Mouse (Mus musculus) granulocyte monocyte progenitor cell, adult 5-6 weeks (primary cell): ENCODE results near the gene Olfr855. TPM values are rescaled to one million over a fixed set of nuclear protein-coding genes. Genes with fewer than 3 reads are reported as not detected.

Experiments used
- ATAC-seq: replicated peaks from 2 replicates; pipeline ENCODE4 v1.8.0; 2016; ENCODE audit warnings: mild to moderate bottlenecking, moderate TSS enrichment, inconsistent platforms; ENCODE audit not compliant: poor library complexity, severe bottlenecking
- total RNA-seq, 2 experiments: library from RNA; stranded (forward) in 1 of 2; stranded (reverse) in 1 of 2; fragments of 200-712, 200-1000 nt in 1 of 2; fragments of >200 nt in 1 of 2; fragmentation: Nextera tagmentation in 1 of 2; gene quantifications; 2 replicates each; pipeline ENCODE4 v1.2.3; 2014 to 2017

The Olfr855 gene
- total RNA-seq (2014; fragmentation: Nextera tagmentation): not detected in 2 replicates
- not detected in 2 replicates for total RNA-seq (2017)

DNA sequence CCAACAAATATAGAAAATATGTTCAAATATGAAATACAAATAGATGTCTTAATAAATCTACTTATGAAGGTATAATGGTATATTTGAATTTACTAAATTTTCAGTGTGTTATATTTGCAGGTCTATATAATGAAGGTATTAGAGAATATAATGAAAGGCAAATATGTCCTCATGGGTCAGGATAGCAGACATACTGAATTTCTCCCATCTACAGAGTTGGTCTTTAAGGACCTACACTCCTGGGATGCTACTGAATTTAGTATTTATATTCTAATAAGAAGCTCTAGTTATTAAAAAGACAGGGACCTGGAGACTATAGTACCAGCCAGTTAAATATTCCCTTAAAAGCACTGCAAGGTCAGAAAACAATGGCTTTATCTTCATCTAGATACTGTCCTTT is at the start of gene Olfr855:
TSS of gene Olfr855 (plus strand) at position 301 of the 400 bp plus-strand sequence.
- ATAC-seq: no peak

DNA sequence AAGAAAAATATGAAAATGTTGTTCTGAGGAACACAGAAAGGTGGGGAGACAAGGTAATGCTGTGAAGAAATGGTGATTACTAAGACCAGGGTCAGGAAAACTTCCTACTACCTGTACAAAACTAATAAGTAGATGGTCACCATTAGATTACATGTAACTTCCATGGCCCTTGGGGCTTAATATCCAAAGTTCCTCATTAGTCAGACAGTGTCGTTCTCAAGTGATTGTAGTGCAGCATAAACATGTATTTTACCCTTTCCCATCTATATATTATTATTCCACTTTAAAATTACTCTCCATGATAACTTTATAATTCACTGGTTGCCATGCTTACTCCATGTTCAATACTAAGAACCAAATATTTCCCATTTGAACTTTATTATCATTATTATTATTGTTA is 41.4 kb upstream of the Olfr855 start, which contains the start of gene Olfr853:
TSS of gene Olfr853 (minus strand) at position 101 of the 400 bp plus-strand sequence.
- ATAC-seq: no peak

DNA sequence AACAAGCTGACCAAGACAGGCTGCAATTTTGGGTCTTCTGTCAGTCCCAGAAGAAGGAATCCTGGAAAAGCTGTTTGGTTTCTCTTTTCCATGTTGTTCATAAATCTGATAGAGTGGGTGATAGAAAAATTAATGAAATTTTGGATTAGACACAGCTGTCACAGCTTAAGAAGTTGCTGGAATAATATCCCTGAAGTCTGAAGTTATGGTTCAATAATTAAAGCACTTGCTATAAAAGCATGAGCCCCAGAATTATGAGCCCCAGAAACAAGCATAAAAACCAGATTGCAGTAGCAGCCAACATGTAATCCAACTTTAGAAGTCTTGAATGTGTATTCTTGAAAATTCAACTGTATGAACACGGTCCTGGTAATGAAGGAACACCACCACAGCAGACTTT is 15.1 kb upstream of the Olfr855 start, which contains the start of gene Olfr854:
TSS of gene Olfr854 (minus strand) at position 101 of the 400 bp plus-strand sequence.
- ATAC-seq: no peak

DNA sequence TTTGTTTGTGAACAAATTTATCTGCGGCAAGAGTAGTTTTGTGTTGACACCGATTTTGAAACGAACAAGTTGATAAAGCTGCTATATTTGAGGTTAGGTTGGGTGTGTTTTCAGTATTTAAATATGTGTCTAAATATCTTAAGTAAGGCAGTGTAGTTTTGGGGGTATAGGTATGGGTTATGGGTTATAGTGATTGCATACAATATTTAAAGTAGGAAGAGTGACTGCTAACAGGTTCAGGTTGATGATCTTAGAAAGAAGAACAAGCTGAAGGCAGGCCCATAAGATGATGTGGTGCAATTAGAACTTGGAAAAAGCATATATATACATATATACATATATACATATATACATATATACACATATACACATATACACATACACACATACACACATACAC is 38.9 kb downstream of the Olfr855 start:
- no peak for ATAC-seq

DNA sequence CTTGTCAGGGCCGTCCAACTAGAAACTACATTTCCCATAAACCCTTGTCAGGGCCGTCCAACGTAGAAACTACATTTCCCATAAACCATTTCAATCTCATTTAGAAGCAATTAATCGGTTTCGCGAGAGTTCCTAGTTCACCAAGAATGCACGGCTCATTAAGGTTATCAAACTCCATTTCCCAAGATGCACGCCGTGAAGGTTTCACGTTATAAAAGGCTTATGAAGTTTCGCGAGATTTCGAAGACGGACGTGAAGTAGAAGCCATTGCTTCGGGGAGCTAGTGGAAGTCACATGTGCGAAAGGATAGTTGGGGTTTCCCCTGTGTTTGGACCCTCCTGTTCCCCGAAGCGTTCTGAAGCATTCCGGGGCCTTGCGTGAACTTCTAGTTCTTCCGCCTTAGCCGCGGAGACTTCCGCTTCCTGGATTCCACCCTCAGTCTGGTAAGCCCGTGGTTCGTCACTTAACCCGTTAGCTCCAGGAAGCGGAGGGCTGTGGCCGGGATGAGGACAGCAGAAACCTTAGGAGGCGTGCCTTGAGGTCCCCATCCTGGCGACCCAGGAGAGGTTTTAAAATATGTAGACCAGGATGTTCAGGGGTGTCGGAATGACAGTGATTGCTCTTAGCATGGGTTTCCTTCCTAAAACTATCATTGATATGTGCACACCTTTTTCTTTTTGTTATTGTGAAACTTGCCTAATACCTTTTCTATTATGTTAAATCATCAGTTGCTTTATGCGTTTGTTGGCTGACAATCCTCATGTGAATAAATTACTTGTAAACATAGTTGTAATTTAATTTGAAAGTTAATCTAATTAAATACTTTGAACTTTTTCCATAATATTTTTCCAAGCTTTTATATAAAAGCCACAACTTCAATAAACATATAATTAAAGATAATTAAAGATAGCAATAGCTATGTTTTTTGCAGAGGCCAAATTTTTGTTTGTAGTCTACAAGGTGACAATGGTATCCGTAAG is 39.7 kb downstream of the Olfr855 start, which contains the start of gene Zfp317:
TSS of gene Zfp317 (plus strand) at position 260 of the 980 bp plus-strand sequence.
- ATAC-seq: peak; percentile 96

DNA sequence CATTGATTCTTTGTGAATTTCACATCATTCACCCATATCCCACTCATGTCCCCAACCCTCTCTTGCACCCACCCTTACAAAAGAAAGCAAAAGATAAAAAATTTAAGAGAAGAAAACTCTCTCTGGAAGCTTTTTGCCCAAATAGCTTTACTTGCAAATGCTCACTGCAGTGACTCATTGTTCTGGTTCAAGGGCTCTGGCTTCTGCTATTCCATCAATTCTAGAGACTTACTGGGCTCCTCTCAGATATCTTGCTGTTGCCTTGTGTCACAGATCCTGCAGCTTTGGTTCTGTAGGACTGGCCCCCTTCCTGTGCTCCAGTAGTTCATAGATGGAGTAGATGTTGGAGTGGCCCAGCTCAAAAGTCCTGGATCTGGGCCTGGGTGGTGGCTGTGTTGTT is 47.2 kb downstream of the Olfr855 start:
- ATAC-seq: no peak

Other genes starting within 250 kb of the Olfr855 start
- gene Olfr845, start 246.2 kb upstream of the Olfr855 start, total RNA-seq (2014; fragmentation: Nextera tagmentation): not detected in 2 replicates
- gene Olfr845, start 246.2 kb upstream of the Olfr855 start, total RNA-seq (2017): not detected in 2 replicates
- not detected in 2 replicates for gene Olfr846, start 218.6 kb upstream of the Olfr855 start, total RNA-seq (2014; fragmentation: Nextera tagmentation)
- gene Olfr846, start 218.6 kb upstream of the Olfr855 start, total RNA-seq (2017): not detected in 2 replicates
- gene Olfr847, start 203.9 kb upstream of the Olfr855 start, total RNA-seq (2014; fragmentation: Nextera tagmentation): not detected in 2 replicates
- not detected in 2 replicates for gene Olfr847, start 203.9 kb upstream of the Olfr855 start, total RNA-seq (2017)
- not detected in 2 replicates for gene Olfr849, start 142.4 kb upstream of the Olfr855 start, total RNA-seq (2014; fragmentation: Nextera tagmentation)
- not detected in 2 replicates for gene Olfr849, start 142.4 kb upstream of the Olfr855 start, total RNA-seq (2017)
- gene Olfr850, start 104.4 kb upstream of the Olfr855 start, total RNA-seq (2014; fragmentation: Nextera tagmentation): not detected in 2 replicates
- gene Olfr850, start 104.4 kb upstream of the Olfr855 start, total RNA-seq (2017): not detected in 2 replicates
- gene Olfr851, start 89.3 kb upstream of the Olfr855 start, total RNA-seq (2014; fragmentation: Nextera tagmentation): not detected in 2 replicates
- gene Olfr851, start 89.3 kb upstream of the Olfr855 start, total RNA-seq (2017): not detected in 2 replicates
- gene Olfr853, start 41.5 kb upstream of the Olfr855 start, total RNA-seq (2014; fragmentation: Nextera tagmentation): not detected in 2 replicates
- gene Olfr853, start 41.5 kb upstream of the Olfr855 start, total RNA-seq (2017): not detected in 2 replicates
- not detected in 2 replicates for gene Olfr854, start 15.2 kb upstream of the Olfr855 start, total RNA-seq (2014; fragmentation: Nextera tagmentation)
- gene Olfr854, start 15.2 kb upstream of the Olfr855 start, total RNA-seq (2017): not detected in 2 replicates
- gene Zfp317, start 39.5 kb downstream of the Olfr855 start, total RNA-seq (2014; fragmentation: Nextera tagmentation): 9.4 and 17.3 TPM in 2 replicates
- gene Zfp317, start 39.5 kb downstream of the Olfr855 start, total RNA-seq (2017): 17.4 and 24.3 TPM in 2 replicates
- gene Olfr857, start 126.8 kb downstream of the Olfr855 start, total RNA-seq (2014; fragmentation: Nextera tagmentation): not detected in 2 replicates
- gene Olfr857, start 126.8 kb downstream of the Olfr855 start, total RNA-seq (2017): not detected in 2 replicates
- gene Olfr58, start 197.7 kb downstream of the Olfr855 start, total RNA-seq (2014; fragmentation: Nextera tagmentation): not detected in 2 replicates
- not detected in 2 replicates for gene Olfr58, start 197.7 kb downstream of the Olfr855 start, total RNA-seq (2017)
- not detected in 2 replicates for gene Olfr859, start 222.3 kb downstream of the Olfr855 start, total RNA-seq (2014; fragmentation: Nextera tagmentation)
- not detected in 2 replicates for gene Olfr859, start 222.3 kb downstream of the Olfr855 start, total RNA-seq (2017)